8 mouse cellular contexts compared by ENCODE assay signal in genomic region chr15:98602191-98602881, GRCm38 (mm10). TPM values are rescaled to one million over a fixed set of nuclear protein-coding genes. Genes with fewer than 3 reads are reported as not detected.
A peak's percentile ranks its signal among the peaks of the same experiment; 100 is the strongest.
DNase-seq lines count a peak whose midpoint lies in the region; ATAC-seq and TF ChIP-seq lines count a peak whose summit lies in the region.

No protein-coding gene starts in this region.

- H3K27me3 ChIP-seq in heart, embryonic 12.5 days (replicated peaks): no peaks in the 10 kb centered on the region
- H3K27me3 ChIP-seq in small intestine, adult 2 months (ENCODE audit: control insufficient read depth, insufficient read depth, low read length): no peaks in the 10 kb centered on the region

- 9% methylated on average over 13 of the region's 13 CpGs for WGBS in heart, embryonic 12.5 days
- WGBS in small intestine, adult 2 months: 10% methylated on average over 13 of the region's 13 CpGs

- DNase-seq in frontal cortex, postnatal 25 days (ENCODE audit: low spot score in 2 of 2): no peak
- DNase-seq in adrenal gland, postnatal 25 days: peak; percentile 25
- peak; percentile 62 for DNase-seq in kidney, postnatal 10 days
- no peak for DNase-seq in retina, postnatal 1 day

- H3K4me1 ChIP-seq in heart, embryonic 12.5 days (replicated peaks): peaks cover 80% of the 10 kb centered on the region
- H3K4me1 ChIP-seq in small intestine, adult 2 months (ENCODE audit: control insufficient read depth, insufficient read depth, insufficient read length, low read length): peaks cover 27% of the 10 kb centered on the region

- no peaks in the 10 kb centered on the region for H3K9me3 ChIP-seq in heart, embryonic 12.5 days (replicated peaks)

- peaks cover 71% of the 10 kb centered on the region for H3K36me3 ChIP-seq in heart, embryonic 12.5 days
- H3K36me3 ChIP-seq in small intestine, adult 2 months (ENCODE audit: control insufficient read depth, insufficient read depth, low read length): peaks cover 51% of the 10 kb centered on the region

- no peak; the same call in 1 of the 2 replicates for TF ChIP-seq POLR2A in small intestine, adult 2 months (IDR thresholded peaks at IDR 0.05; ENCODE audit: low read depth, low read length)

- peak overlapping the region; percentile 99 for H3K27ac ChIP-seq in heart, embryonic 12.5 days (ENCODE audit: poor library complexity, severe bottlenecking)
- peak overlapping the region; percentile 85 for H3K27ac ChIP-seq in small intestine, adult 2 months (ENCODE audit: insufficient read depth, low read depth, low read length)

- ATAC-seq in frontal cortex, adult (ENCODE audit: low TSS enrichment): peak; percentile 43; the same call in 1 of the 2 replicates
- peak; percentile 60 for ATAC-seq in heart, embryonic 12.5 days (ENCODE audit: insufficient number of reproducible peaks, low FRiP score)
- no peak for ATAC-seq in CD4-positive, CD25-positive, alpha-beta regulatory T cell, adult 4 months

- no peak for TF ChIP-seq CTCF in small intestine, adult 2 months (IDR thresholded peaks at IDR 0.05; ENCODE audit: extremely low read depth, insufficient read length, insufficient replicate concordance, low read depth, low read length)

- peak overlapping the region; percentile 91 for H3K4me2 ChIP-seq in heart, embryonic 12.5 days

- H3K9ac ChIP-seq in heart, embryonic 12.5 days: peak overlapping the region; percentile 82

- peak overlapping the region; percentile 44 for H3K4me3 ChIP-seq in heart, embryonic 12.5 days
- peak overlapping the region; percentile 65 for H3K4me3 ChIP-seq in small intestine, adult 2 months (ENCODE audit: low read depth, low read length)

RNA-seq across cellular contexts. Expression of gene Adcy6, which starts 7.5 kb away (rescaled TPM):
- 42.7 and 48.9 TPM in 2 replicates for total RNA-seq in adrenal gland, postnatal 25 days (2021)
- 46.7 and 46.8 TPM in 2 replicates for polyA plus RNA-seq in heart, embryonic 12.5 days (2016; fragmentation: Nextera tagmentation; extraction: Ambion mirVana)
- polyA plus RNA-seq in small intestine, adult 2 months (2012; rRNA removed): 55.9 and 89.2 TPM in 2 replicates
- 1 to 10 TPM; 1.1 to 1.5 TPM for polyA plus RNA-seq in CD4-positive, CD25-positive, alpha-beta regulatory T cell, adult 4 months (2017; shearing (Covaris generic))

RNA-seq across cellular contexts. Expression of gene Cacnb3, which starts 28.3 kb away (rescaled TPM):
- 12.6 and 14.3 TPM in 2 replicates for total RNA-seq in adrenal gland, postnatal 25 days (2021)
- 9.5 and 10.3 TPM in 2 replicates for polyA plus RNA-seq in heart, embryonic 12.5 days (2016; fragmentation: Nextera tagmentation; extraction: Ambion mirVana)
- 19.1 and 40.2 TPM in 2 replicates for polyA plus RNA-seq in small intestine, adult 2 months (2012; rRNA removed)
- polyA plus RNA-seq in CD4-positive, CD25-positive, alpha-beta regulatory T cell, adult 4 months (2017; shearing (Covaris generic)): not detected

RNA-seq across cellular contexts. Expression of gene 4930415O20Rik, which starts 31.5 kb away (rescaled TPM):
- not detected in 2 replicates for total RNA-seq in adrenal gland, postnatal 25 days (2021)
- not detected in 2 replicates for polyA plus RNA-seq in heart, embryonic 12.5 days (2016; fragmentation: Nextera tagmentation; extraction: Ambion mirVana)
- polyA plus RNA-seq in small intestine, adult 2 months (2012; rRNA removed): 0.46 and 2.7 TPM in 2 replicates
- not detected for polyA plus RNA-seq in CD4-positive, CD25-positive, alpha-beta regulatory T cell, adult 4 months (2017; shearing (Covaris generic))

RNA-seq across cellular contexts. Expression of gene Ccnt1, which starts 31.6 kb away (rescaled TPM):
- 52.2 and 55.9 TPM in 2 replicates for total RNA-seq in adrenal gland, postnatal 25 days (2021)
- polyA plus RNA-seq in heart, embryonic 12.5 days (2016; fragmentation: Nextera tagmentation; extraction: Ambion mirVana): 37.9 and 39.5 TPM in 2 replicates
- polyA plus RNA-seq in small intestine, adult 2 months (2012; rRNA removed): 3.6 and 5.2 TPM in 2 replicates
- polyA plus RNA-seq in CD4-positive, CD25-positive, alpha-beta regulatory T cell, adult 4 months (2017; shearing (Covaris generic)): 100 to 1,000 TPM; 103 to 104 TPM

Comparison
In these comparisons a context has a peak if more than half of its experiments do, and no peak if none do; other contexts are left out.
1. DNase-seq: peak in adrenal gland, postnatal 25 days (single experiment) and kidney, postnatal 10 days (single experiment); none in frontal cortex, postnatal 25 days (0 of 2) and retina, postnatal 1 day (single experiment).
2. RNA of gene Adcy6, which starts 7.5 kb away (polyA plus RNA-seq): 55.9 to 89.2 TPM in small intestine, adult 2 months and 46.7 to 46.8 TPM in heart, embryonic 12.5 days; 1.1 to 1.5 TPM in CD4-positive, CD25-positive, alpha-beta regulatory T cell, adult 4 months; every median in the first group is over 10 times any median in the second.
3. RNA of gene Cacnb3, which starts 28.3 kb away (polyA plus RNA-seq): 19.1 to 40.2 TPM in small intestine, adult 2 months and 9.5 to 10.3 TPM in heart, embryonic 12.5 days; not detected in CD4-positive, CD25-positive, alpha-beta regulatory T cell, adult 4 months; every median in the first group is over 10 times any median in the second.